8 mouse cellular contexts compared by ENCODE assay signal in the genomic region with DNA sequence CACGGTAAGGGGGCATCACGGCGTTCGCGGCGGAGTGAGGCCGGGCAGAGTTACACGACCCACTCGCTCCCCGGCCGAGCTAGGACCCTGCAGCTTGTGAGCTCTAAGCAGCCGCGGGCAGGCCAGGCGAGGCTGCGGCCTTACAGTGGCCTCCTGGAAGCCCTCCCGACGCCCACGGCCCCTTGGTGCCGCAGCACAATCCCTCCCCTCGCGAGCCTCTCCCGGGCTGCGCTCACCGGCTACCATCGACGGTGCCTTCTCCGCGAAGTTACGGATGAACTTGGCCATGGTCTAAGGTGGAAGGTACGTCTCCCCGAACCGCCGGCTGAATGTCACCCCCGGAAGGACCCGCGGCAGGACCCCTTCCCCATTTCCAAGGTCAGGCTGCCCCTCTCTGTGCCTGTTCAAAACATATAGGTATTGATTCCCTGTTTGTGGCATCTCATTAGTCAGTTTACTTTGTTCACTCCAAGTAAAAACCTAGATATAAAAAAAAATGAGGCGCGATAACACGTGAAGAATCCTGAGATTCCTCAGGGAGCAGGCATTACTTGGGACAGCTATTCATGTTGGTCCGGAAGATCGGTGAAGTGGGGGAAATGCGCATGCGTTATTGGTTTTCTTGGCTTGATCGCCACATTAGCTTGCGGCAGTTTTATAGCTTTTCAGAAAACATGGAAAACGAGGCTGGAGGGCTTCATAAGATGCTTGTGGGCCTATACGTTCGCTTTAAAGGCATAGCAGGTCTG. TPM values are rescaled to one million over a fixed set of nuclear protein-coding genes. Genes with fewer than 3 reads are reported as not detected.
DNase-seq lines count a peak whose midpoint lies in the region; ATAC-seq lines count a peak whose summit lies in the region.

Gene Atp5l (minus strand): TSS at position 369 of the 749 bp plus-strand sequence.

- WGBS in heart, embryonic 10.5 days, result under 1% methylated on average over 48 of the region's 48 CpGs
- under 1% methylated on average over 48 of the region's 48 CpGs for WGBS in kidney, embryonic 15.5 days

- peak within 1 kb of the TSS; percentile 96 for H3K27ac ChIP-seq in heart, embryonic 10.5 days
- H3K27ac ChIP-seq in kidney, embryonic 15.5 days, result peak within 1 kb of the TSS; percentile 95

- peak within 1 kb of the TSS; percentile 71 for H3K4me2 ChIP-seq in kidney, embryonic 15.5 days

- peaks cover 5% of the 10 kb centered on the region; the same call in 1 of the 2 replicates for H3K36me3 ChIP-seq in heart, embryonic 10.5 days
- H3K36me3 ChIP-seq in kidney, embryonic 15.5 days, result 0 out of 2 replicates have a peak, but pooled peaks cover 4% of the 10 kb centered on the region

- peak within 1 kb of the TSS; percentile 99 for H3K4me3 ChIP-seq in heart, embryonic 10.5 days
- H3K4me3 ChIP-seq in kidney, embryonic 15.5 days (replicated peaks), result peak within 1 kb of the TSS; percentile 99

- peak; percentile 89 for ATAC-seq in erythroblast, adult 5-6 weeks (replicated peaks; ENCODE audit: low FRiP score, poor library complexity, severe bottlenecking)
- ATAC-seq in kidney, embryonic 15.5 days (replicated peaks; ENCODE audit: low FRiP score), result peak; percentile 90
- peak; percentile 89 for ATAC-seq in monocyte, adult 5-6 weeks (replicated peaks; ENCODE audit: insufficient number of reproducible peaks, low FRiP score, low TSS enrichment, poor library complexity, severe bottlenecking)

- peak; percentile 85 to 86 for DNase-seq in B cell, adult 2 months
- DNase-seq in brain, adult 2 months (ENCODE audit: low read depth, low spot score), result peak; percentile 99
- DNase-seq in heart, embryonic 10.5 days (ENCODE audit: low spot score), result peak; percentile 92
- peak; percentile 87 for DNase-seq in liver
- peak; percentile 80 to 89 for DNase-seq in spleen, postnatal 4 days (ENCODE audit: low spot score in 2 of 2)

- H3K9me3 ChIP-seq in heart, embryonic 10.5 days, result no peaks in the 10 kb centered on the region
- no peaks in the 10 kb centered on the region for H3K9me3 ChIP-seq in kidney, embryonic 15.5 days (replicated peaks)

- H3K27me3 ChIP-seq in heart, embryonic 10.5 days (ENCODE audit: insufficient read depth, poor library complexity, severe bottlenecking), result no peaks in the 10 kb centered on the region
- no peaks in the 10 kb centered on the region for H3K27me3 ChIP-seq in kidney, embryonic 15.5 days

- 0 out of 2 replicates have a peak, but pooled peaks cover 3% of the 10 kb centered on the region for H3K4me1 ChIP-seq in heart, embryonic 10.5 days
- peaks cover 19% of the 10 kb centered on the region for H3K4me1 ChIP-seq in kidney, embryonic 15.5 days

- peak within 1 kb of the TSS; percentile 95 for H3K9ac ChIP-seq in kidney, embryonic 15.5 days

RNA-seq across cellular contexts. Expression of gene Atp5l, which starts in this region (rescaled TPM):
- total RNA-seq in erythroblast, adult 5-6 weeks (2015; ENCODE audit: low replicate concordance), result 219 and 228 TPM in 2 replicates
- 38.1 and 117 TPM in 2 replicates for total RNA-seq in erythroblast, adult 5-6 weeks (2017; ENCODE audit: low replicate concordance)
- polyA plus RNA-seq in heart, embryonic 10.5 days (2016; fragmentation: Nextera tagmentation; extraction: Ambion mirVana), result 722 and 893 TPM in 2 replicates
- 714 and 843 TPM in 2 replicates for polyA plus RNA-seq in kidney, embryonic 15.5 days (2015; fragmentation: Nextera tagmentation; extraction: Ambion mirVana)
- 129 to 228 TPM (median 191 TPM) in 3 replicates for total RNA-seq in monocyte, adult 5-6 weeks (2017)

Comparison
In these comparisons a context has a peak if more than half of its experiments do, and no peak if none do; other contexts are left out.
1. Peak in every context shown above with its lines: DNase-seq, ATAC-seq, H3K4me3 ChIP-seq and H3K27ac ChIP-seq.